Mouse (Mus musculus) testis, postnatal 10 days (tissue): ENCODE measurements around the gene Plgrkt.
"Not testable (repeated sequence)": the region's sequence is repeated elsewhere in the genome, so short reads cannot be mapped to it uniquely, and the experiment has no call there.

Experiments used
- DNase-seq: peaks from one replicate; pipeline ENCODE4 v3.0.0; 2021; ENCODE audit warnings: low spot score

Plgrkt gene

DNA sequence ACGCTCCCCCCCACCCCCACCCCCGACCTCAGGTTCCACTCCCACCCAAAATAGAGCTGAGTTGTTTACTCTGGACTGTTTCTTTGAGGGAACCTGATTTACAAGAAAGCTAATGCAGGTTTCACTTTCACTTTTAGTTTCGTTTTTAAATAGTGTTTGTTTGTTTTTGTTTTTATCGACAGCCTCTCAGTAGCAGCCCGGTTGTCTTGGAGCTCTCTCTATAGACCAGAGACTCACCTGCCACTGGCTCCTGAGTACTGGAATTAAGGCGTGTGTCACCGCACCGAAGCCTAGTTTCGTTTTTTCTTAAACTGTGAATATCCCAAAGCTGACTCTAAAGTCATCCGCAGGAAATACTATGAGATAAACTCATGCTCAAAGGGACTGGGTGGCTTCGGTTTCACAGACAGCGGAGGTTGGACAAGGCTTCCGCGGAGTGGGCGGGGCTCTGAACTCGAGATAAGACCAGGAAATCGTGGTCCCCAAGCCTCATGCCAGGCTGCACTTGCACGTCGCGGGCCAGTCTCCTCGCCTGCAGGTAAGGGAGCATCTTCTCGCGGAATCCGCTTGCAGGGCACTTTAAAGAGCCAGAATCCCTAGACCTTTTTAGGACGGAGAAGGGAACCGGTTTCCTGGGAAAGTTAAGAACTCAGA lies at the start of gene Plgrkt, which contains the start of gene Cd274:
TSS of gene Plgrkt (minus strand) at position 422 of the 654 bp plus-strand sequence.
TSS of gene Cd274 (plus strand) at position 487 of the 654 bp plus-strand sequence.
- DNase-seq = peak; percentile 80

DNA sequence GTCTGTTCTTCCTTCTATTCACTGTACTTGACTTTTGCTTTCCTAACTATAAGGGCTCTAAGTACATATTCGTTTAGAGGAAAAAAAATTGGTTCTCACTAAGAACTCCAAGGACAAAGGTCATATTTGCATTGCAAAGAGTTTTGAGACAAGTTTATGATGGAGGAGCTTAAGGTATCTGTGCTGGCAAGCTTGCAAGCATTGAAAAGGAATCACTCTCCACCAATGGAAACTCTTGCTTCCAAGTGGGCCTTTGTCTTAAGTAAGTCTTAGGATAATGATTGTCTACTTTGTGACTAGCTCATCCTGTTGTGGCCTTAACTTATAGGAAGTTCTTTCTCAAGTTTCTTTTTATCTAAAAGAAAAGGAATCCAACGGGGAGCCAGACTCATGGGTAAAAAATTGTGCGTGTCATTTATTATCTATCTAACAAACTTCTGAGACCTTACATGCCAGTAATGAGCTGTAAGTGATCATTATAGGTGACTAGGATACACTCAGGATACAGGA lies 49.3 kb upstream of the Plgrkt start:
- no peak for DNase-seq

DNA sequence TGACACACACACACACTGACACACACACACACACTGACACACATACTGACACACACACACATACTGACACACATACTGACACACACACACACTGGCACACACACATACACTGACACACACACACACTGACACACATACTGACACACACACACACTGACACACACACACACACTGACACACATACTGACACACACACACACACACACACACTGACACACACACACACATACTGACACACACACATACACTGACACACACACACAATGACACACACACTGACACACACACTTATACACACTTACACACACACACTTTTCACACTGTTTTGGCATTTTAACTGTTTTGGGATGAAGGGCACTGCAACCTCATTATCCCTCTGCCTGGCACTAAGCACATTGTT lies 47.7 kb upstream of the Plgrkt start:
- DNase-seq = not testable (repeated sequence)

DNA sequence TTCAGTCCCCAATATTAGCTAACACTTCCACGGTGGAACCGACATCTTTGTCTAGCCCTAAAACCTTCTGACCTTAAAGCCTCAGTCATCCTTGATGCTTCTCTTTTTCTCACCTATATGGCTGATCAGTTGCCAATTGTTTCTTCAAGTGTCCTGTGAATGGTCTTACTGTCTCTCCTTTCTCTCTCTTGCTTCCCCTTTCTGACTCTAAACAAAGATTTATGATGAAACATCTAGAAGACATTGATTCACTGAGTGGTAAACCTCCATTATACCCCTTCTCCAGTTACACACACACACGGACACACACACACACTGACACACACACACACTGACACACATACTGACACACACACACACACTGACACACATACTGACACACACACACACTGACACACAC lies 47.3 kb upstream of the Plgrkt start:
- DNase-seq = no peak

DNA sequence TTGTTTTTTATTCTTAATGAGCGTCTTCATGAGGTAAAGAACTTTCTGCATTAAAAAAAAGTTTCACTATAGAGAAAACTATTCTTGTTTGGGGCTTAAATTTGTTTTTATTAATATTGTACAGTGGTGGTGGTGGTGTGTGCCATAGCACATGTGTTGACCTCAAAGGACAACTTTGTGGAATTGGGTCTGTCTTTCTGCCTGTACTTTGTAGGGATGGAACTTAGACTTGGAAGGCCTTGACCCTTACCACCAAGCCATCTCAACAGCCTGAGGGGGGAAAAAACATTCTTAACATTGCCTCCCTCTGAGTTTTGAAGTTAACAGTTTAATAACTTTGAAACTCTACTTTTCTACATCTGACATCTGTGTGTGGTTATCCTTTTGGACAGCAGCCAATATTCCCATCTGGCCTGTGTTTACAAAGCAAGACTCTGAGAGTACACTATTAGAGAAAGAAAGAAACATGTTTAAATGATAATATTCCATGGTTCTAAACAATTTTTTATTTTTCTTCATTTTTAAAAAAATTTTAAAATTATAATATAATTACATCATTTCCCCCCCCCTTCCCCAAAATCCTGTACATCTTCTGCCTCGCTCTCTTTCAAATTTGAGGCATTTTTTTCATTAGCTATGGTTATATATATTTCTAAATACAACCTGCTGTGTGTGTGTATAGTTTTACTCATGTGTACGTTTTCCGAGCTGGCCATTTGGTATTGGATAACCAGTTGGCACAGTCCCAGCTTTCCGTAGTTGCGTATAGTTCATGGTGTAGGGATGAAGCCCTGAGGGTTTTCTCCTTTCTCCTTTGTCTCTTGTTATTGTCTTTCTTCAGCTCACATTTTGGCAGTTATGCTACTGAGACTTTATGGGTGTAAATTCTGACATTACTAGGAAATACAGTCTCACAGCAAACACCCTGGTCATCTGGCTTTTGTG lies 45.6 kb upstream of the Plgrkt start:
- no peak for DNase-seq

DNA sequence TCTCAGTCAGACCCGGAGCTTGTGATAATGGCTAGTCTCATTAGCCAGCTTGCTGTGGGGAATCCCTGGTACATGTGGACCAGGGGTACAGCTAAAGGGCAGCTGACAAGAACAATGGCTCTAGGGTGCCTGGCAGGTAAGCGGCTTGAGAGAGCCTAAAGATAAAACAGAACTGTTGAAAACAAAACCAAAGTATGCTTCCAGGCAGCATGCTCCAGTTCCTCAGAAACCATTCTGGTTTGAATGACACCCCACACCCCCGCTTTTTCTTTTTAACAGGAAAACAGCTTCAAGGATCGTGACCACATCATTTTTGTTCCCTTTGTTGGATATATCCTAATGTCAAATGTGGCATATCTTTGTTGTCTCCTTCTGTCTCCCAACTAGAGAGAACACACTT lies 43.4 kb upstream of the Plgrkt start, which contains the start of gene Pdcd1lg2:
TSS of gene Pdcd1lg2 (plus strand) at position 301 of the 400 bp plus-strand sequence.
- no peak for DNase-seq

DNA sequence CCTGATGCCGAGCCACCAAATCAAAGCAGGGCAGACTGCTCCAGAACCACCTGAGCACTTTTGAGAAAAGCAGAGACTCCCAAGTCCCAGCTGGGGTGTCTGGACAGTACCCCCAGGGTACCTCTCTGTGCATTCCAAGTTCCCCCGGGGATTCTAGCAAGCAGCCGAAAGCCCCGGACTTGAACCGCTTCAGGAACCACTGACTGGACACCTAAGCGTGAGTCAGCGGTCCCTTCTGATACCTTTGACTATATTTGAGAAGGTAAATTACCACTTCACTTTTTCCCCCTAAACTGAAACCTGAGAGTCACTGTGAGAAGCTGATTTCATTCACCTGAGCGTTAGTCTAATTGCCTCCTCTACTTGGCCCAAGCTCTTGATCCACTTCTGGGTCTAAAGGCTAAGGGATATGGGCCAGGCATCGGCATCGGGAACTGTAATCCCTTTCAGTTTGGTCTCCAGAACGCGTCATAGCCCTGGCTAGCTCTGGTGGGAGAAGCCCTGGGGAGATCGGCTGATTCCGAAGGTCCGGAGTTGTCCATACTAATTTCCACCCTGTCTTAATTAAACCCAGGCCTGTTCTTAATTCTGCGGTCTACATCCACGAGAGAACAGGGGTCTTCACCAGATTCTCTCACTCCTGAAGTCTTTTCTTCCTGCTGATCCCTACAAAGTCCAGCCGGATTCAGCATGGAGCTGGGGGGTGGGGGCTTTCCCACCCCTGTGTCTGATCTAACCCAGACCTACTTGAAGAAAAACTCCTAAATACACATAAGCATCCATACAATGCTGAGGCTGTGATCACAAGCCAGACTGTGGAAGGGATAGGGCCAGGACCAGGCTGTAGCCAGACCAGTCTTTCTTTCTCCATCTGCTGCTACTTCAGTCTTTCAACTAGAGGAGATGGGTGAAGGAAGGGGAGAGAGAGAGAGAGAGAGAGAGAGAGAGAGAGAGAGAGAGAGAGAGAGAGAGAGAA lies 39.1 kb upstream of the Plgrkt start:
- no peak for DNase-seq

DNA sequence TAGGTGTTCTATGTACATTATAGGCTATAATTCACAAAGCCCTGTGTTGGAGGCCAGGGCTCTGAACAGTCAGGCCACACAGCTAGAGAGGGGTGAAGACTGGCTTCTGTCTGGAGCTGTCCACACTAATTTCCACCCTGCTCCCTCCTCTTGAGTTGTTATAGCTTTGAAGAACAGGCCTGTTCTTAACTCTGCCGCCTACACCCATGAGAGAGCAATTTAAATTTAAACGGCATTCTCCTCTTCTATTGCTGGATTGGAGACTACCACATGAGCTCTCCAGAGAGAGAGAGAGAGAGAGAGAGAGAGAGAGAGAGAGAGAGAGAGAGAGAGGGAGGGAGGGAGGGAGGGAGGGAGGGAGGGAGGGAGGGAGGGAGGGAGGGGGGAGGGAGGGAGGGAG lies 38.2 kb upstream of the Plgrkt start:
- DNase-seq = no peak

DNA sequence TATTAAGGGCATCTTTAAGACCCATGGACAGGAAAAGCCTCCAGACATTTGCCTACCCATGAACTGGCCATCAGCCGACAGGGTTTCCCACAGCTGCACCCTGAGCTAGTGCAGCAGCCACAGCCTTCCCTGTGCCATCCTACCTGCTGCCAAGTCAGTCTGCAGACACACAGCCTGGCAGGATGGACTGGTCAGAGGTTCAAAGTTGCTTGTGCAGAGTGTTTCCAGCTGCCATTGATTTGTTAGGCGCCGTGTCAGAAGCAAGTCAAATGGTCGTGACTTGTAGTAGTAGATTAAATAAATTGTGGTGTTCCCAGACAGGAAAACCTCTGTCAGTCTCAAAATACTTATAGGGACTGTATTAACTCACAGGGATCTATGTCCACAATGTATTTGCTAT lies 36.1 kb upstream of the Plgrkt start:
- DNase-seq = no peak

DNA sequence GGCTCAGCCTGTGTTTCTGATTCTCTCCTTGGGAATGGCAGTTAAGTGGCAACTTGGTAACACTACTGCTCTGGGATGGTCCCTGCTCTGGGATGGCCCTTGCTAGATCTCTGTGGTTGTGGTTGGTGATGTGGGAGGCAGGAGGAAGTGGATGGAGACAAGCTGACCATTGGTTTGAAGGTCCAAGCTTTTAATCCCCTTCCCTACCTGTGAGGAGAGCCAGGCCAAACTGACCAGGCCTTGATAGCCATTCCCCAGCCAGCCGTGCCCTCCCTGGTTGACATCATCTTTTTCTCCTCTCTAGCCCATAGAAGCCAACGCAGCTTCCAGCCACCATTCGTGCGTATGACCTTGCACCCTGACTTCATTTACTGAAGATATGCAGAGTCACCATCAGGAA lies 35.4 kb upstream of the Plgrkt start:
- no peak for DNase-seq

DNA sequence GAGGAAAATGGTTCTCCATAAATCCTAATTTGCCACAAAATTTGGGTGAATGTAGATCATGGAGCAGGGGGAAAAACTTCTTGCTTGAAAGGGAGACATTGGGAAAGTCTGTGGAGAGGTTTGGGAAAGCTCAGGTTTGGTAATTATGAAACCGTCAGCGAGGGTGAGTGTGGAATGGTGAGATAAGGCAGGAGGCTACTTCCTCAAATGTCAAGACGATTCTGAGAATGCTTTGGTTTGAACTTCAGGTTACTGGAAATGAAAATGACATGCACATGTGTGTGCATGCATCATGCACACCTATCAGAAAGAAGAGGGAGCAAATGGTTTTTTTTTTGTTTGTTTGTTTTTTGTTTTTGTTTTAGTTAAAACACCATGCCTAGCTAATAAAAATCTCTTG lies 33.3 kb upstream of the Plgrkt start:
- DNase-seq = no peak

DNA sequence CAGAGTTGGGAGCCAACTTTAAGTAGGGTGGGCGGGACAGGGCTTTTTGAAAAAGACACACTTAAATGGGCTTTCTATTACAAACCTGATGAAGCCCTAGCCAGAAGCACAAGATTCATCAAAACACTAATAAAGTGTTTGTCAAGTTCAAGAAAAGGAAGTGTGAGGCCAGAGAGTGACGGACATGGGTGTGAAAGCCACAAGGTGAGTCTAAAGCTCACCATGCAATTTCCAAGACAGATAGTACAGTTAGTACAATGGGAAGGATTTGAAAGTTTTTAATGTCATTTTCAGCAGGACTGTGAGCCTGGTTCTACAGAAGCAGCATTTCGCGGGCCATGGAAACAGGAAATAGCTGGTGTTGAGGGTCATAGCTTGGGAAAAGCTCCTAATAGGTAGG lies 32.6 kb upstream of the Plgrkt start:
- no peak for DNase-seq

DNA sequence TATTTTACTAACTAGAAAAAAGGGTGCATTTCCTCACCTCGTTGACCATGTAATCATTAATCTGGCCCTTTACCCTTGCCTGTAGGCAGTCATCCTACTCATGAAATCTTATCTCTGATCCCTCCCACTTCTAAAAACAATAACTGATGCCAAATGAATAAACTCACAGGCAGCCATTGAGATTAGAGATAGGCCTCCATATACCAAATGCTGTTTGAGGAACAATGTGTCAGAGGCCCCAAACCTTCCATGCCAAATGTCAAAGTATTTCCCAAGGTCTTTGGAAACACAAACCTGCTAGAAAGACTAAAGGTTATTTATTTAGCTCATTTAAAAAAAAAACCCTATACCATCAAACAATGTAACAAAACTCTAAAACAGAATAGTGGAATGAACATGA lies 29.2 kb upstream of the Plgrkt start:
- no peak for DNase-seq

DNA sequence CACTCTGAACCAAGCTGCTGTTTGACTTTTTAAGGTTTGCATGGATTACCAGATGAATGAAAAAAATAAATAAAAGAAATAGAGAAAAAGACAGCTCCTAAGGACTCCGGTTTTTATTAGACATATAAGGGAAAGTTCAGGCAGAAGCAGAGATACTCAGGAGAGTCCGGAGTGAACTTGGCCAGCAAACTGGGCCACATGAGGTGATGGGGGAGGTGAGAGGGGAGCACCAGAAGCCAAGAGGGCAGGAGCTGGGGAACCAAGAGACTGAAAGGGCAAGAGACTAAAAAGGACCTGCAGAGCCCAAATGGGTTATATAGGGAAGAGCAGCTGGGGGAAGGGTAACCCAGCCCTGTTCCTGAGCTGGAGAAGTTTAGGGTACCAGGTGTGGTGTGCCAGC lies 27.5 kb upstream of the Plgrkt start:
- DNase-seq = no peak

DNA sequence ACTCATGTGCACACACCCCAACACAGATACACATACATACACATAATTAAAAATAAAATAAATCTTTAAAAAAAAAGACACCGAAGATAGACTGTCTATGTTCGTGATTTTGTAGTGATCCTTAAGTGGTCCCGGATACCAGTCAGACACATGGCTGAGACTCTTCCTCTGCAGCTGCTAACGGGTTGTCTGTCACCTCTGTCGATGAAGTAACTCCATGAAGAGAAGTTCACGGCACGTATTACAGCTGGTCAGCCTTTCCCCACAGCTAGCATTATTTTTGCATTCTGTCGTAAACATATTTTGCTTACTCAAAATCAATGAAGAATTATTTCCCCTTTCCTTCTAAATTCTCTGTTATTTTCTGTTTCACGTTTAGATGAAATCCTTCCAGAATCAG lies 26.1 kb upstream of the Plgrkt start:
- no peak for DNase-seq

DNA sequence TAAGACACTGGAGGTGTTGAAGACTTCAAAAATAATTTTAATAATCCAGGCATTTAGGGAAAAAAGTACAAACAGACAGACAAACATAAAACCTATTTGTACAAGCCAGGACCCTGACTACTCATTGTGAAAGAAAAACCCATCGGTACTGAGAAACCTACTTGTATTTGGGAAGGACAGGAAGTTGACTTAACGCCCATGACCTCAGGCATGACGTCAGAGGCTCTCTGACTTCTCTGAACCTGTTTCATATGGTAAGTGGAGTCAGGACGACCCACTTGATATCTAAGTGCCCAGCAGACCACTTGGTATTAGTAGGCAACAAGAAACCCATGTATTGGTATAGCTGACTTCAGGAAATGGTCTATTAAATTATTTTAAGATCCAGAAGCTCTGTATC lies 24.1 kb upstream of the Plgrkt start:
- DNase-seq = no peak

DNA sequence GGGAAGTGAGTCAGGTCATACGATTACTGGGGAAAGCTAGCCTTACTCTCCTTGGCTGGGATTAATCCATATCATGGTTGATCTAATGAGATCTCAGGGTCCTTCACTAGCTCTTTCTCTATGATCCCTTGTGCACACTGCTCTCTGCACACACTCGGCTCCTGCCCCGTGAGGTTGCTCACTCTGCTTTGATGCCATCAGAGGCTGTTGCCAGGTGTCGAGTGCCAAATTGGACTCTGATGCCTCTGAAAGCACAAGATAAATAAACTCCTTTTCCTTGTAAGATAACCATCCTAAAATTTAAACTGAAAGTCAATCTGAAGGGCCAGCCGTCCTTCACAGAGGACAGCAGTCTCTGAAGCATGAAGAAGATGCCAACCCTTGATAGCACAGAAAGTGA lies 23.3 kb upstream of the Plgrkt start:
- DNase-seq = no peak

DNA sequence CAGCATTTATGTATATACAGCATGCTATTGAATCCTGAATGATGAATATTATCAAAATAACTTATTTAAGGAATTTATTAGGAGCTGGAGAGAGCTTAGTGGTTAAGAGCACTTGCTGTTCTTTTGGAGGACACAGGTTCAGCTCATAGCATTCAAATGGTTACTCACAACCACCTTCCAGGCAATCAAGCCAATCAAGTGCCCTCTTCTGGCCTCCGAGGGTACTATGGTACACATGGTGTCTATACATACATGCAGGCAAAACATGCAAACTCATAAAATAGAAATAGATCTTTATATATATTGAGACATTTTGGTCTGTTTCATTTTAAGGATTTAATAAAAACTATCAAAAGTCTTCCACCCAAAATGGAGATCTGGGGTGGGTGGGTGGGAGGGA lies 21.6 kb upstream of the Plgrkt start:
- DNase-seq = no peak

DNA sequence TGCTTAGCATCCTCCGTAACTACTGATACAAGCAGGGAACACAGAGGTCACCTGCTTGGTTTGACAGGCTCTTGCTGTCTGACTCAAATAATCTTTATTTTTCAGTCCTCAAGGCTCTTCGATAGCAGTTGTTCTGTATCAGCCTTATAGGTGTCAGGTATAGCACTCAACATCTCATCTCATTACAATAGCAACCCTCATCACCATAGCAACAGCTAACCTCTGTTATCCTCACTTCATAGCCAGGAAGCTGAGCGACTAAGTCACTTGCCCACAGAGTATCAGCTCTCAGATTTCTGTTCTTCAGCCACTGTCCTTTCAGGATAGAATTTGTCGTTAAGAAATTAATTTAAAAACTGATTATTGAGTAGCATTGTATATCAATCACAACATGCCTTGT lies 18.6 kb upstream of the Plgrkt start:
- DNase-seq = no peak

DNA sequence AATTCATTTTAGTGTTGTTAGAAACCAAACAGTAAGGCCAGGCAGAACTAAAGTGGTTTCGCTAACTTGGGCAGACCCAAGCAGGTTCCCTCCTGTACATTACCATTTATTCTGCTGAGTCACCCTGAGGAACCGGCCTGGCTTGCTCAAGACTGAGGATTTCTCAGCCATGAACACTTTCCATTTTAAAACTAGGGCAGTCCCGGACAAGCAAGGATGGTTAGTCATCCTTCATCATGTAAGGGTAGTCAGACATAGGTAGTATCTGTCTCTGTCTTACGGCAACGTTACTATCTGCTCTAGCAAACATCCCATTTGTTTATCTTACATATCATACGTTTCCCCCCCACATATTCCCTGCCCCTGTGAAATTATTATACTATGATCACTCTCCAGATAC lies 17.8 kb upstream of the Plgrkt start:
- no peak for DNase-seq

DNA sequence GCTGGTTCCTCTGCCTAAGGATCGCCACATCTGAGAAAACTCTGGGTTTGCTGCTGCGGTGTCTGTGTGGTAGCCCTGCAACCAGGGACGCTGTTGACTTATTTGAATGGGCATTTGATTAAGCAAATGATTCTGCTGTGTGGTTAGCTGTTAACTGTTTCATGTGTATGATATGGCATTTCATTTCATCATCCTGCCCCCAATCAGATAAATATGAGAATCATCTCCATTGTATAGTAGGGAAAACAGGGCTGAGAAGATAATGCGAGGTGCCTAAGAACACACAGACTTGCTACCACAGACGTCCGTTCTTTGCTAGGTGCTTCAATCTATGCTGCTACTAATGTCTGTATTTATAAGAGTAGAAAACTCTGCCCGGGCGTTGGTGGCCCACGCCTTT lies 17.2 kb upstream of the Plgrkt start:
- no peak for DNase-seq

DNA sequence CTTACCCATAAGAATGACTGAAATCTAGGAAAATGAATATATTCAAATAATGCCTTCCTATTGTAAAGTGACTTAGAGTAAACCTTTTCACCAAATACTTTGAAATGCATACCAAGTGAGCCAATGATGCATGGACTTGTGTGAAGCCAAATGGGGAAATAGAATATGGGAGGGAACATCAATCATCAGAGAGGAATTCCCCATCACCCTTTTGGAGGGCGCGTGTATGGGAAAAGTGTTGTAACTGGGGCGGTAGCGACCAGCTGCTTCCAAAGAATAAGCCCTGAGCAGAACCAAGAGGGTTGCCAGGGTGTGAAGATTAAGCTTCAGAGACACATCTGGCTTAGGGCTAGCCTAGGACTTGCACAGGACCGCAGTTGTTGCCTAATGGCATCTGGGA lies 16.2 kb upstream of the Plgrkt start:
- DNase-seq = no peak
